Mouse (Mus musculus): ENCODE results near the gene Rfc2. TPM values are rescaled to one million over a fixed set of nuclear protein-coding genes. Genes with fewer than 3 reads are reported as not detected.

Rfc2 gene
- polyA plus RNA-seq, 1 experiment from 2014 or later, result 300 TPM

GRCm38 (mm10) chr5:134592026-134592581 lies 10.9 kb downstream of the Rfc2 start:
- no peak overlapping the region for H3K27ac ChIP-seq
- DNase-seq (ENCODE audit: low spot score), result no peak
- 88% methylated on average over 11 of the region's 11 CpGs for WGBS
- H3K36me3 ChIP-seq, result peaks cover 91% of the 10 kb centered on the region
- no peaks in the 10 kb centered on the region for H3K9me3 ChIP-seq
- H3K4me3 ChIP-seq, result no peak overlapping the region
- peaks cover 15% of the 10 kb centered on the region for H3K4me1 ChIP-seq
- H3K27me3 ChIP-seq (ENCODE audit: insufficient read depth, poor library complexity, severe bottlenecking), result no peaks in the 10 kb centered on the region

- no peaks in the 10 kb centered on the region for H3K27me3 ChIP-seq (ENCODE audit: insufficient read depth, poor library complexity, severe bottlenecking)
- 60% methylated on average over 9 of the region's 9 CpGs for WGBS
- peaks cover 15% of the 10 kb centered on the region for H3K4me1 ChIP-seq
- DNase-seq (ENCODE audit: low spot score), result no peak
- no peaks in the 10 kb centered on the region for H3K9me3 ChIP-seq
- peaks cover 94% of the 10 kb centered on the region for H3K36me3 ChIP-seq
- no peak overlapping the region for H3K27ac ChIP-seq
- no peak overlapping the region for H3K4me3 ChIP-seq
These were observed 11.9 kb downstream of the Rfc2 start for GRCm38 (mm10) chr5:134593093-134593492.

DNA sequence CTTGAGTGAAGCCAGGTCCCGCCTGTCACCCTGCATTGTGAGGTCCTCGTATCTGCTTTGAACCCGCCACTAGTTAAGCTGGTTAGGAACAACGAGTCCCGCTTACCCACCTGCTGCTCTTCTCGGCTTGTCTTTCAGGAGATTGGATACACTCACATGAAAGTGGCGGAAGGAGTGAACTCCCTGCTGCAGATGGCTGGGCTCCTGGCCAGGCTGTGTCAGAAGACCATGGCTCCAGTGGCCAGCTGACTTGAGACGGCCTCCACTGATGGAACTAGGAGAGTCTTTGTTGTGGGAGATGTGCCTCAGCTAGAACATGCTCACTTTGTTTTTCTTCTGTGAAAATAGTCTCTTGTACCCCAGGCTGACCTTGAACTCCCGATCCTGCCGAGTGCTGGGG lies 16.5 kb downstream of the Rfc2 start:
- no peaks in the 10 kb centered on the region for H3K9me3 ChIP-seq
- no peak for DNase-seq (ENCODE audit: low spot score)
- no peaks in the 10 kb centered on the region for H3K27me3 ChIP-seq (ENCODE audit: insufficient read depth, poor library complexity, severe bottlenecking)
- peaks cover 74% of the 10 kb centered on the region for H3K36me3 ChIP-seq
- WGBS, result 84% methylated on average over 10 of the region's 10 CpGs
- peaks cover 15% of the 10 kb centered on the region for H3K4me1 ChIP-seq
- H3K4me3 ChIP-seq, result no peak overlapping the region
- no peak overlapping the region for H3K27ac ChIP-seq

- Histone ChIP-seq H3K4me3 (no peak overlapping the region), H3K27ac (no peak overlapping the region), H3K27me3 (ENCODE audit: insufficient read depth, poor library complexity, severe bottlenecking) (no peaks in the 10 kb centered on the region), H3K36me3 (peaks cover 23% of the 10 kb centered on the region), H3K4me1 (0 out of 2 replicates have a peak, but pooled peaks cover 4% of the 10 kb centered on the region), H3K9me3 (no peaks in the 10 kb centered on the region)
- WGBS, result 72% methylated on average over 11 of the region's 11 CpGs
- no peak for DNase-seq (ENCODE audit: low spot score)
These were observed 23.2 kb downstream of the Rfc2 start for GRCm38 (mm10) chr5:134604376-134604775.

GRCm38 (mm10) chr5:134606314-134606713 lies 25.1 kb downstream of the Rfc2 start:
- Histone ChIP-seq H3K36me3 (peaks cover 14% of the 10 kb centered on the region), H3K27me3 (ENCODE audit: insufficient read depth, poor library complexity, severe bottlenecking) (no peaks in the 10 kb centered on the region), H3K27ac (no peak overlapping the region), H3K9me3 (no peaks in the 10 kb centered on the region), H3K4me3 (no peak overlapping the region), H3K4me1 (0 out of 2 replicates have a peak, but pooled peaks cover 4% of the 10 kb centered on the region)
- DNase-seq (ENCODE audit: low spot score), result no peak

DNA sequence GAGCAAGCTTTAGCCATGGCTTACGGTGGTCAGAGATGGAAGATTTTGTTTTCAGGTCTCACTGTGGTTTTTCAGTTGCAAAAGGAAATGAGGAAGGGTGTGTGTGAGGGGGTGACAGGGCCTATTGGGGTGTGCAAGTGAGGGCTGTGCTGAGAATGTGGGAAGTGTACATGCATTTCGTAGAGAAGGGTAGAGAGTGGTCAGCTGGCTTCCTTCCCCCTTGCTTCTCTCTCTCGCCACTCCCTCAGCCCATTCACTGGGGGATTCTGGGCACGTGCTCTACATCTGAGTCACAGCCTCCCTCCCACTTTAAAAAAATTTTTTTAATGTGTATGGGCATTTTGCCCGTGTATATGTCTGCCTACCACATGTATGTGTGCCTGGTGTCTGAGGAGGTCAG lies 26.0 kb downstream of the Rfc2 start:
- no peak for DNase-seq (ENCODE audit: low spot score)
- no peak overlapping the region for H3K4me3 ChIP-seq
- no peaks in the 10 kb centered on the region for H3K27me3 ChIP-seq (ENCODE audit: insufficient read depth, poor library complexity, severe bottlenecking)
- H3K36me3 ChIP-seq, result peaks cover 14% of the 10 kb centered on the region
- peaks cover 7% of the 10 kb centered on the region; the same call in 1 of the 2 replicates for H3K4me1 ChIP-seq
- no peak overlapping the region for H3K27ac ChIP-seq
- WGBS, result 68% methylated on average over 5 of the region's 5 CpGs
- no peaks in the 10 kb centered on the region for H3K9me3 ChIP-seq

- peaks cover 12% of the 10 kb centered on the region for H3K4me1 ChIP-seq
- H3K4me3 ChIP-seq, result no peak overlapping the region
- no peak for DNase-seq (ENCODE audit: low spot score)
- 84% methylated on average over 12 of the region's 12 CpGs for WGBS
- no peaks in the 10 kb centered on the region for H3K9me3 ChIP-seq
- no peak overlapping the region for H3K27ac ChIP-seq
- H3K36me3 ChIP-seq, result peaks cover 20% of the 10 kb centered on the region
- H3K27me3 ChIP-seq (ENCODE audit: insufficient read depth, poor library complexity, severe bottlenecking), result no peaks in the 10 kb centered on the region
These were observed 28.9 kb downstream of the Rfc2 start for GRCm38 (mm10) chr5:134609916-134610643.

GRCm38 (mm10) chr5:134611810-134612521 lies 30.8 kb downstream of the Rfc2 start:
- 71% methylated on average over 8 of the region's 8 CpGs for WGBS
- Histone ChIP-seq H3K4me3 (no peak overlapping the region), H3K36me3 (peaks cover 24% of the 10 kb centered on the region), H3K9me3 (no peaks in the 10 kb centered on the region), H3K27me3 (ENCODE audit: insufficient read depth, poor library complexity, severe bottlenecking) (no peaks in the 10 kb centered on the region), H3K27ac (no peak overlapping the region), H3K4me1 (peaks cover 12% of the 10 kb centered on the region)
- DNase-seq (ENCODE audit: low spot score), result no peak

- H3K9me3 ChIP-seq, result no peaks in the 10 kb centered on the region
- peaks cover 41% of the 10 kb centered on the region for H3K36me3 ChIP-seq
- peaks cover 12% of the 10 kb centered on the region for H3K4me1 ChIP-seq
- H3K27me3 ChIP-seq (ENCODE audit: insufficient read depth, poor library complexity, severe bottlenecking), result no peaks in the 10 kb centered on the region
- no peak overlapping the region for H3K27ac ChIP-seq
- H3K4me3 ChIP-seq, result no peak overlapping the region
- WGBS, result 85% methylated on average over 9 of the region's 9 CpGs
- DNase-seq (ENCODE audit: low spot score), result no peak
These were observed 32.6 kb downstream of the Rfc2 start for GRCm38 (mm10) chr5:134613727-134614126.

- Histone ChIP-seq H3K4me3 (no peak overlapping the region), H3K9me3 (no peaks in the 10 kb centered on the region), H3K27ac (no peak overlapping the region), H3K36me3 (peaks cover 47% of the 10 kb centered on the region), H3K4me1 (peaks cover 12% of the 10 kb centered on the region), H3K27me3 (ENCODE audit: insufficient read depth, poor library complexity, severe bottlenecking) (no peaks in the 10 kb centered on the region)
- no peak for DNase-seq (ENCODE audit: low spot score)
- WGBS, result 93% methylated on average over 8 of the region's 8 CpGs
These were observed 33.1 kb downstream of the Rfc2 start for GRCm38 (mm10) chr5:134614296-134614695.

GRCm38 (mm10) chr5:134614802-134615201 lies 33.6 kb downstream of the Rfc2 start, which contains the start of gene Lat2:
TSS of gene Lat2 (minus strand) at chr5:134615025.
- 83% methylated on average over 7 of the region's 7 CpGs for WGBS
- H3K36me3 ChIP-seq, result peaks cover 52% of the 10 kb centered on the region

DNA sequence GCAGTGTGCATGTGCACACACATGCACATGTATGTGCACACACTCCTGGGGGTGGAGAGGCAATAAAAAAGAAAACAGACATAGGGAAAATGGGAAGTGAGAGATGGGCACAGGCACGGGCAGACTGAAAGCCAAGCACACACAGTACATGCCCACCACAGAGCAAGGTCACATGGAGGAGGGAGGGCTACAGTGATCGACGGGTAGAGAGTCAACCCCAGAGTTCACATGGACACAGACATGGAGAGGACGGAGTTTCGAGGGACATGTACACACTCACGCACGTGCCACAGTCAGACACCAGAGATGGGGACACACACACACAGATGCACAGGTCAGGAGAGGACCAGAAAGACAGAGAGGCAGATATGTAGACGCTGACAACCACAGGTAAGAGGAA lies 34.2 kb downstream of the Rfc2 start:
- Histone ChIP-seq H3K27me3 (ENCODE audit: insufficient read depth, poor library complexity, severe bottlenecking) (no peaks in the 10 kb centered on the region), H3K4me3 (no peak overlapping the region), H3K4me1 (peaks cover 12% of the 10 kb centered on the region), H3K36me3 (peaks cover 58% of the 10 kb centered on the region), H3K27ac (no peak overlapping the region), H3K9me3 (no peaks in the 10 kb centered on the region)
- no peak for DNase-seq (ENCODE audit: low spot score)
- 84% methylated on average over 8 of the region's 8 CpGs for WGBS

More at GRCm38 (mm10) chr5:134614802-134615201, 33.6 kb downstream of the Rfc2 start, which contains the start of gene Lat2:
- peaks cover 12% of the 10 kb centered on the region for H3K4me1 ChIP-seq
- no peaks in the 10 kb centered on the region for H3K27me3 ChIP-seq (ENCODE audit: insufficient read depth, poor library complexity, severe bottlenecking)
- DNase-seq (ENCODE audit: low spot score), result no peak
- H3K27ac ChIP-seq, result no peak within 1 kb of the TSS
- no peak within 1 kb of the TSS for H3K4me3 ChIP-seq
- no peaks in the 10 kb centered on the region for H3K9me3 ChIP-seq

GRCm38 (mm10) chr5:134615780-134616179 lies 34.6 kb downstream of the Rfc2 start:
- DNase-seq (ENCODE audit: low spot score), result no peak
- Histone ChIP-seq H3K27ac (no peak overlapping the region), H3K4me1 (peaks cover 15% of the 10 kb centered on the region), H3K9me3 (no peaks in the 10 kb centered on the region), H3K4me3 (no peak overlapping the region), H3K27me3 (ENCODE audit: insufficient read depth, poor library complexity, severe bottlenecking) (no peaks in the 10 kb centered on the region), H3K36me3 (peaks cover 62% of the 10 kb centered on the region)
- WGBS, result 74% methylated on average over 4 of the region's 4 CpGs
